7 mouse cellular contexts compared by ENCODE assay signal in the genomic region with DNA sequence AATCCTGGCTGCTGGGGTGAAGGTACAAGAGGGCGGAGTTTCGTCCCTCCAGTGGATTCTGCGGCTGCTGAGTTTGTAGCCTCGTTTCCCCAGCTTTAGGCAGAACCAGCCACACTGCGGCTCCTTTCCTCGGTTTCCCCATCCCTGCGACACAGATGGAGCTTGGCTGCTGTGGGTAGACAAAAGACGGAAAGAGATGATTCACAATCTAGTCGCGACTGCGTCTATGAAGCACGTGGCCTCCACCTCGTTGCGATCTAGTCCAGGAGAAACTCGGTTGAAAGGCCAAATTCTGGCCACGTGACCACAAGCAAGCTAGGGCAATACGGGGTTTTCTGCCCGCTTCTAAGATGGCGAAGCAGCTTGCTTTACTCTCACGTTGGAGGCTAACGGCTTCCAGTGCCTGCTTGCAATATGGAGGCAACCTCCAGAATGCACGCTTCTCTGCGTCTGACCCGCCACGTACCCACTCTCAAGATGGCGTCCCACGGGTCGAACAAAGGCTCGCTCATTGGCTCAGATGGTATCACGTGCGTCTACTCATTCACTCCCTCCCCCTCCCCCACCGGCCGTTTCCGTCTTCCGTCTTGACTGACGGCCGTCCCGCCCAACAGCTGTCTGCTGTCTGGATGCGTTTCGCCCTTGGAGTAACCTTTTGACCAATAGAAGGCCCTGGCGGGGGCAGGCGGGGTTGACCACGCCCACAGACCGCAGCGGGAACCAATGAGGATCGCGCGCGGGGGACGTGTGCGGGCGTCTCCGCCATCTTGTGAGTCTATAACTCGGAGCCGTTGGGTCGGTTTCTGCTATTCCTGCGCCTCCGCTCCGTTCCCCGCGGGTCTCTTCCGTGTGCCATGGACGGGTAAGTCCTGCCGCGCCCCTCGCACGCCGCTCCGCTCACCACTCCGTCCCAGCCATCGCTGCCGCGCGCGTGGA. TPM values are rescaled to one million over a fixed set of nuclear protein-coding genes. Genes with fewer than 3 reads are reported as not detected.
DNase-seq lines count a peak whose midpoint lies in the region; ATAC-seq lines count a peak whose summit lies in the region.

Gene Ptbp1, plus strand, starts transcription at position 568 of the 936 bp plus-strand sequence.

- DNase-seq in adrenal gland, adult 2 months: peak; percentile 99
- peak; percentile 100 for DNase-seq in embryo, embryonic 11.5 days (ENCODE audit: low read depth, low spot score)
- peak; percentile 94 to 99 for DNase-seq in gastrocnemius, postnatal 36 days
- DNase-seq in left cerebral cortex, postnatal 25 days (ENCODE audit: low spot score in 2 of 2): peak; percentile 99 to 100
- DNase-seq in midbrain, embryonic 10.5 days (ENCODE audit: low spot score): peak; percentile 100
- DNase-seq in right cerebral cortex, postnatal 4 days: peak; percentile 100

- peak; percentile 89 for ATAC-seq in intestine, embryonic 15.5 days

- intact Hi-C loops in gastrocnemius, postnatal 36 days (cut with DNase I): no loop called here
- intact Hi-C loops in left cerebral cortex, postnatal 25 days (cut with DNase I): loop anchor here (2.0 kb wide), 1 partner anchor 13 kb away; no protein-coding TSS in a partner anchor

- H3K27me3 ChIP-seq in intestine, embryonic 15.5 days (replicated peaks): no peaks in the 10 kb centered on the region
- no peaks in the 10 kb centered on the region for H3K27me3 ChIP-seq in midbrain, embryonic 10.5 days (ENCODE audit: low read depth, poor library complexity, severe bottlenecking)

- WGBS in intestine, embryonic 15.5 days: under 1% methylated on average over 75 of the region's 75 CpGs
- under 1% methylated on average over 75 of the region's 75 CpGs for WGBS in midbrain, embryonic 10.5 days

- peak within 1 kb of the TSS; percentile 100 for H3K27ac ChIP-seq in intestine, embryonic 15.5 days
- peak within 1 kb of the TSS; percentile 100 for H3K27ac ChIP-seq in midbrain, embryonic 10.5 days (replicated peaks)

- H3K4me3 ChIP-seq in intestine, embryonic 15.5 days (replicated peaks): peak within 1 kb of the TSS; percentile 97
- peak within 1 kb of the TSS; percentile 74 for H3K4me3 ChIP-seq in midbrain, embryonic 10.5 days

- peaks cover 5% of the 10 kb centered on the region for H3K36me3 ChIP-seq in intestine, embryonic 15.5 days
- H3K36me3 ChIP-seq in midbrain, embryonic 10.5 days: peaks cover 39% of the 10 kb centered on the region

- peak within 1 kb of the TSS; percentile 100 for H3K9ac ChIP-seq in intestine, embryonic 15.5 days

- peak within 1 kb of the TSS; percentile 79 for H3K4me2 ChIP-seq in intestine, embryonic 15.5 days (replicated peaks)

- H3K9me3 ChIP-seq in intestine, embryonic 15.5 days: no peaks in the 10 kb centered on the region
- H3K9me3 ChIP-seq in midbrain, embryonic 10.5 days (replicated peaks): no peaks in the 10 kb centered on the region

- peaks cover 62% of the 10 kb centered on the region for H3K4me1 ChIP-seq in intestine, embryonic 15.5 days (replicated peaks)
- peaks cover 73% of the 10 kb centered on the region for H3K4me1 ChIP-seq in midbrain, embryonic 10.5 days

RNA-seq across cellular contexts. Expression of gene Ptbp1, which starts in this region (rescaled TPM):
- 100 to 1,000 TPM; 217 to 332 TPM for total RNA-seq in adrenal gland, adult 2 months (2021)
- polyA plus RNA-seq in adrenal gland, adult 2 months (2012; rRNA removed): 175 and 259 TPM in 2 replicates
- total RNA-seq in gastrocnemius, postnatal 36 days (2021): 10 to 100 TPM; 17.2 to 17.4 TPM
- 307 and 314 TPM in 2 replicates for polyA plus RNA-seq in intestine, embryonic 15.5 days (2015; fragmentation: Nextera tagmentation; extraction: Ambion mirVana)
- 10 to 100 TPM; 48.5 to 52.3 TPM for total RNA-seq in left cerebral cortex, postnatal 25 days (2021)
- 296 and 334 TPM in 2 replicates for polyA plus RNA-seq in midbrain, embryonic 10.5 days (2016; fragmentation: Nextera tagmentation; extraction: Ambion mirVana)

Comparison
In these comparisons a context has a peak if more than half of its experiments do, and no peak if none do; other contexts are left out.
1. Peak in every context shown above with its lines: DNase-seq, ATAC-seq, H3K4me3 ChIP-seq and H3K27ac ChIP-seq.
2. RNA of gene Ptbp1 (total RNA-seq): 217 to 332 TPM in adrenal gland, adult 2 months; 48.5 to 52.3 TPM in left cerebral cortex, postnatal 25 days and 17.2 to 17.4 TPM in gastrocnemius, postnatal 36 days; every median in the first group is over 4 times any median in the second.